Mouse (Mus musculus) thymus, adult 2 months (tissue): ENCODE data around the gene Cenpb. TPM values are rescaled to one million over a fixed set of nuclear protein-coding genes. Genes with fewer than 3 reads are reported as not detected.

Experiments used
- DNase-seq: peaks from one replicate; pipeline ENCODE4 v3.0.0; 2021
- H3K27ac ChIP-seq: fragments of 200-500 bp; 2 replicates; pipeline ENCODE4 v1.5.1; 2012; ENCODE audit warnings: low read length, control low read depth; ENCODE audit not compliant: control insufficient read depth, insufficient read depth
- H3K27me3 ChIP-seq: fragments of 200-500 bp; 2 replicates; pipeline ENCODE4 v1.6.1; 2012; ENCODE audit warnings: mild to moderate bottlenecking, low read length, moderate library complexity, mixed read lengths; ENCODE audit not compliant: control insufficient read depth, insufficient read depth
- H3K36me3 ChIP-seq: fragments of 200-500 bp; 2 replicates; pipeline ENCODE4 v1.6.1; 2012; ENCODE audit warnings: mild to moderate bottlenecking, low read length, moderate library complexity; ENCODE audit not compliant: control insufficient read depth, insufficient read depth
- H3K4me1 ChIP-seq: fragments of 200-500 bp; replicated peaks from 2 replicates; pipeline ENCODE4 v1.6.1; 2012; ENCODE audit warnings: low read length; ENCODE audit not compliant: control insufficient read depth, insufficient read depth
- H3K4me3 ChIP-seq: fragments of 200-500 bp; 2 replicates; pipeline ENCODE4 v1.5.1; 2012; ENCODE audit warnings: mild to moderate bottlenecking, low read length, control low read depth, moderate library complexity; ENCODE audit not compliant: control insufficient read depth, insufficient read depth
- CTCF ChIP-seq: fragments of 200-500 bp; IDR thresholded peaks from 2 replicates; pipeline ENCODE4 v1.5.1; 2012; ENCODE audit warnings: mild to moderate bottlenecking, control low read depth, low read length, moderate library complexity, borderline replicate concordance; ENCODE audit not compliant: control insufficient read depth, poor library complexity, insufficient read depth; ENCODE audit errors: extremely low read depth
- POLR2A ChIP-seq: fragments of 200-500 bp; IDR thresholded peaks from 2 replicates; pipeline ENCODE4 v1.6.1; 2012; ENCODE audit warnings: mild to moderate bottlenecking, low read length, control low read depth, moderate library complexity; ENCODE audit not compliant: control insufficient read depth, poor library complexity, insufficient read depth; ENCODE audit errors: extremely low read depth
- WGBS: fragments of 180-500 bp; shearing (Covaris S2); methylation state at CpG from one replicate; pipeline ENCODE4 v1.1.7; 2018; 5-methylcytosine and 5-hydroxymethylcytosine counted together
- polyA plus RNA-seq: library from polyadenylated mRNA; depleted of rRNA; stranded (reverse); fragments of >200 nt; gene quantifications from 2 replicates; pipeline ENCODE4 v1.2.3, GENCODE M21; 2012

Cenpb gene
- polyA plus RNA-seq, 1 experiment = 45.6 TPM

GRCm38 (mm10) chr2:131159491-131159910 lies 20.4 kb downstream of the Cenpb start:
- peaks cover 12% of the 10 kb centered on the region for H3K4me1 ChIP-seq
- H3K4me3 ChIP-seq = peak overlapping the region; percentile 61
- no peak overlapping the region for H3K27ac ChIP-seq
- DNase-seq = no peak
- TF ChIP-seq CTCF (no peak; the same call in 1 of the 2 replicates), POLR2A (no peak)
- H3K36me3 ChIP-seq = no peaks in the 10 kb centered on the region
- under 1% methylated on average over 18 of the region's 18 CpGs for WGBS
- no peaks in the 10 kb centered on the region for H3K27me3 ChIP-seq

DNA sequence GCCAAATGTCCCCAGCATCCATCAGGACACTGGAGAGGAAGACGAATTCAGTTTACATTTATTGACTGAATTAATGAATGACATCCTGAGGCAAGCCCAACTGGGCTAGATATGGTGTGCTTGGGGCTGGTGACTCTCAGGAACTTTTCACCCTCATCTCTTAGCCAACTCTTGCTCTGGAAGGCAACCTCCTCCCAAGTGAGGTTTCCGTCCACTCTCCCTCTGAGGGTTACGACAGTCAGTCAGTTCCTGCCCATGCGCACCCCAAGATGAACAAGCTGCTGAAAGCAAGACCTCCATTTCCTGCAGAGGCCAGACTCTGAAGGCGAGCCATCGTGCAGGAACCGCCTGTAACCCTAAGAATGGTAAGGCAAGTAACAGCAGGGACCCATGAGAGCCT lies 22.9 kb downstream of the Cenpb start:
- Histone ChIP-seq H3K36me3 (no peaks in the 10 kb centered on the region), H3K4me3 (no peak overlapping the region), H3K27ac (no peak overlapping the region), H3K4me1 (peaks cover 12% of the 10 kb centered on the region), H3K27me3 (no peaks in the 10 kb centered on the region)
- DNase-seq = no peak
- 91% methylated on average over 7 of the region's 7 CpGs for WGBS
- TF ChIP-seq POLR2A (no peak), CTCF (no peak)

GRCm38 (mm10) chr2:131154036-131154435 lies 25.8 kb downstream of the Cenpb start:
- TF ChIP-seq POLR2A (no peak), CTCF (no peak)
- no peak overlapping the region for H3K27ac ChIP-seq
- H3K4me3 ChIP-seq = no peak overlapping the region
- peaks cover 3% of the 10 kb centered on the region; the same call in 1 of the 2 replicates for H3K4me1 ChIP-seq
- H3K27me3 ChIP-seq = no peaks in the 10 kb centered on the region
- no peaks in the 10 kb centered on the region for H3K36me3 ChIP-seq
- WGBS = 98% methylated on average over 4 of the region's 4 CpGs
- no peak for DNase-seq

GRCm38 (mm10) chr2:131152166-131152730 lies 27.6 kb downstream of the Cenpb start:
- Histone ChIP-seq H3K4me3 (no peak overlapping the region), H3K27me3 (no peaks in the 10 kb centered on the region), H3K27ac (no peak overlapping the region), H3K4me1 (no peaks in the 10 kb centered on the region; the same call in 1 of the 2 replicates), H3K36me3 (no peaks in the 10 kb centered on the region; the same call in 1 of the 2 replicates)
- WGBS = 98% methylated on average over 7 of the region's 7 CpGs
- no peak for DNase-seq
- TF ChIP-seq CTCF = no peak
- no peak for TF ChIP-seq POLR2A

GRCm38 (mm10) chr2:131149254-131149578 lies 30.7 kb downstream of the Cenpb start:
- DNase-seq = no peak
- TF ChIP-seq CTCF = no peak
- no peak for TF ChIP-seq POLR2A
- no peaks in the 10 kb centered on the region; the same call in 1 of the 2 replicates for H3K36me3 ChIP-seq

GRCm38 (mm10) chr2:131148353-131149253 lies 31.3 kb downstream of the Cenpb start:
- no peak for DNase-seq
- TF ChIP-seq CTCF (no peak), POLR2A (no peak)
- Histone ChIP-seq H3K36me3 (no peaks in the 10 kb centered on the region; the same call in 1 of the 2 replicates), H3K4me1 (no peaks in the 10 kb centered on the region), H3K4me3 (no peak overlapping the region), H3K27me3 (no peaks in the 10 kb centered on the region), H3K27ac (no peak overlapping the region)
- WGBS = 92% methylated on average over 8 of the region's 8 CpGs

More at GRCm38 (mm10) chr2:131149254-131149578, 30.7 kb downstream of the Cenpb start:
- 98% methylated on average over 3 of the region's 3 CpGs for WGBS
- H3K27ac ChIP-seq = no peak overlapping the region
- H3K4me3 ChIP-seq = no peak overlapping the region
- no peaks in the 10 kb centered on the region for H3K27me3 ChIP-seq
- no peaks in the 10 kb centered on the region for H3K4me1 ChIP-seq
